Mouse (Mus musculus) spleen, adult 2 months (tissue): ENCODE results near the gene Iah1. TPM values are rescaled to one million over a fixed set of nuclear protein-coding genes. Genes with fewer than 3 reads are reported as not detected.

ENCODE experiments used
- DNase-seq, 2 experiments: peaks; one replicate each; pipeline versions ENCODE4 v3.0.0 to v3.0.0-alpha.2; 2012 to 2021; ENCODE audit warnings: low spot score in 2 of 2, low read depth in 1 of 2
- H3K27ac ChIP-seq: fragments of 200-500 bp; 2 replicates; pipeline ENCODE4 v1.5.1; 2012; ENCODE audit warnings: low read length, inconsistent platforms; ENCODE audit not compliant: insufficient read depth
- H3K27me3 ChIP-seq: fragments of 200-500 bp; 2 replicates; pipeline ENCODE4 v1.6.1; 2012; ENCODE audit warnings: mild to moderate bottlenecking, moderate library complexity, low read length, inconsistent platforms; ENCODE audit not compliant: control insufficient read depth, insufficient read depth
- H3K36me3 ChIP-seq: fragments of 200-500 bp; 2 replicates; pipeline ENCODE4 v1.6.1; 2012; ENCODE audit warnings: mild to moderate bottlenecking, low read length, inconsistent platforms; ENCODE audit not compliant: control insufficient read depth, insufficient read depth
- H3K4me1 ChIP-seq: fragments of 200-500 bp; 2 replicates; pipeline ENCODE4 v1.6.1; 2011; ENCODE audit warnings: inconsistent platforms; ENCODE audit not compliant: control insufficient read depth, insufficient read depth, insufficient read length
- H3K4me3 ChIP-seq: fragments of 200-500 bp; 2 replicates; pipeline ENCODE4 v1.5.1; 2011; ENCODE audit warnings: mild to moderate bottlenecking, inconsistent platforms; ENCODE audit not compliant: insufficient read depth, insufficient read length; ENCODE audit errors: extremely low read depth
- CTCF ChIP-seq: fragments of 200-500 bp; IDR thresholded peaks from 2 replicates; pipeline ENCODE4 v1.5.1; 2011; ENCODE audit warnings: mild to moderate bottlenecking, inconsistent platforms; ENCODE audit not compliant: insufficient read depth, insufficient read length, insufficient replicate concordance; ENCODE audit errors: extremely low read depth
- POLR2A ChIP-seq: fragments of 200-500 bp; IDR thresholded peaks from 2 replicates; pipeline ENCODE4 v1.6.1; 2011; ENCODE audit warnings: low read depth, low read length, inconsistent platforms
- WGBS: fragments of 180-500 bp; shearing (Covaris S2); methylation state at CpG from one replicate; pipeline ENCODE4 v1.1.7; 2018; 5-methylcytosine and 5-hydroxymethylcytosine counted together
- polyA plus RNA-seq: library from polyadenylated mRNA; depleted of rRNA; stranded (reverse); fragments of >200 nt; gene quantifications from 2 replicates; pipeline ENCODE4 v1.2.3, GENCODE M21; 2012

Gene Iah1
- polyA plus RNA-seq, 1 experiment: 39.3 TPM

GRCm38 (mm10) chr12:21301324-21301723 lies 14.9 kb upstream of the Iah1 start:
- Histone ChIP-seq H3K27ac (no peak overlapping the region), H3K27me3 (no peaks in the 10 kb centered on the region), H3K4me3 (no peak overlapping the region), H3K36me3 (peaks cover 62% of the 10 kb centered on the region), H3K4me1 (no peaks in the 10 kb centered on the region)
- no peak for DNase-seq
- TF ChIP-seq CTCF (no peak), POLR2A (no peak)
- WGBS: 94% methylated on average over 7 of the region's 7 CpGs

GRCm38 (mm10) chr12:21301932-21302331 lies 14.3 kb upstream of the Iah1 start:
- no peaks in the 10 kb centered on the region for H3K27me3 ChIP-seq
- H3K27ac ChIP-seq: no peak overlapping the region
- no peak for TF ChIP-seq POLR2A
- H3K36me3 ChIP-seq: peaks cover 64% of the 10 kb centered on the region
- 88% methylated on average over 8 of the region's 8 CpGs for WGBS
- no peak overlapping the region for H3K4me3 ChIP-seq
- DNase-seq: no peak
- H3K4me1 ChIP-seq: no peaks in the 10 kb centered on the region

- WGBS: 75% methylated on average over 5 of the region's 5 CpGs
- no peak for DNase-seq
- TF ChIP-seq POLR2A (no peak), CTCF (no peak)
- H3K27me3 ChIP-seq: no peaks in the 10 kb centered on the region
- H3K36me3 ChIP-seq: peaks cover 62% of the 10 kb centered on the region
- H3K4me3 ChIP-seq: no peak overlapping the region
- H3K27ac ChIP-seq: no peak overlapping the region
- no peaks in the 10 kb centered on the region for H3K4me1 ChIP-seq
Observed at GRCm38 (mm10) chr12:21302361-21302783, 13.8 kb upstream of the Iah1 start.

- Histone ChIP-seq H3K4me1 (no peaks in the 10 kb centered on the region), H3K36me3 (peaks cover 59% of the 10 kb centered on the region), H3K27ac (no peak overlapping the region), H3K4me3 (no peak overlapping the region), H3K27me3 (no peaks in the 10 kb centered on the region)
- no peak for TF ChIP-seq POLR2A
- TF ChIP-seq CTCF: no peak
- no peak for DNase-seq
- 94% methylated on average over 4 of the region's 4 CpGs for WGBS
Observed at GRCm38 (mm10) chr12:21305741-21306140, 10.4 kb upstream of the Iah1 start.

- peaks cover 58% of the 10 kb centered on the region for H3K36me3 ChIP-seq
- TF ChIP-seq CTCF: no peak
- no peak for TF ChIP-seq POLR2A
- no peak overlapping the region for H3K4me3 ChIP-seq
- H3K4me1 ChIP-seq: no peaks in the 10 kb centered on the region
- no peak overlapping the region for H3K27ac ChIP-seq
- no peaks in the 10 kb centered on the region for H3K27me3 ChIP-seq
- no peak for DNase-seq
- 95% methylated on average over 4 of the region's 4 CpGs for WGBS
Observed at GRCm38 (mm10) chr12:21306721-21307120, 9.5 kb upstream of the Iah1 start.

- H3K4me1 ChIP-seq: no peaks in the 10 kb centered on the region; the same call in 1 of the 2 replicates
- no peaks in the 10 kb centered on the region for H3K27me3 ChIP-seq
- H3K36me3 ChIP-seq: peaks cover 40% of the 10 kb centered on the region
- TF ChIP-seq POLR2A: no peak
- no peak for TF ChIP-seq CTCF
- WGBS: 96% methylated on average over 5 of the region's 5 CpGs
- no peak overlapping the region for H3K4me3 ChIP-seq
- DNase-seq: no peak
- H3K27ac ChIP-seq: no peak overlapping the region
Observed at GRCm38 (mm10) chr12:21312201-21312600, 4.0 kb upstream of the Iah1 start.

GRCm38 (mm10) chr12:21316869-21317265 lies 678 bp downstream of the Iah1 start:
- H3K4me1 ChIP-seq: no peaks in the 10 kb centered on the region; the same call in 1 of the 2 replicates
- DNase-seq: no peak
- H3K4me3 ChIP-seq: peak overlapping the region; percentile 97; the same call in 1 of the 2 replicates
- TF ChIP-seq CTCF: no peak
- no peak for TF ChIP-seq POLR2A
- H3K27ac ChIP-seq: no peak overlapping the region
- 53% methylated on average over 7 of the region's 7 CpGs for WGBS
- peaks cover 23% of the 10 kb centered on the region for H3K36me3 ChIP-seq
- no peaks in the 10 kb centered on the region for H3K27me3 ChIP-seq
